Mouse (Mus musculus): ENCODE results near the gene Casc4.

Casc4 gene

GRCm38 (mm10) chr2:121866632-121867050 is at the start of gene Casc4:
TSS of gene Casc4 (plus strand) at chr2:121866970.
- DNase-seq (ENCODE audit: extremely low spot score, low read depth, low spot score), result peak; percentile 80

- no peak for DNase-seq (ENCODE audit: extremely low spot score, low read depth, low spot score)
Measured at GRCm38 (mm10) chr2:121821787-121822186, 45.0 kb upstream of the Casc4 start.

- no peak for DNase-seq (ENCODE audit: extremely low spot score, low read depth, low spot score)
Measured at GRCm38 (mm10) chr2:121824653-121825052, 42.1 kb upstream of the Casc4 start.

GRCm38 (mm10) chr2:121826189-121826588 is 40.6 kb upstream of the Casc4 start:
- DNase-seq (ENCODE audit: extremely low spot score, low read depth, low spot score), result no peak

DNA sequence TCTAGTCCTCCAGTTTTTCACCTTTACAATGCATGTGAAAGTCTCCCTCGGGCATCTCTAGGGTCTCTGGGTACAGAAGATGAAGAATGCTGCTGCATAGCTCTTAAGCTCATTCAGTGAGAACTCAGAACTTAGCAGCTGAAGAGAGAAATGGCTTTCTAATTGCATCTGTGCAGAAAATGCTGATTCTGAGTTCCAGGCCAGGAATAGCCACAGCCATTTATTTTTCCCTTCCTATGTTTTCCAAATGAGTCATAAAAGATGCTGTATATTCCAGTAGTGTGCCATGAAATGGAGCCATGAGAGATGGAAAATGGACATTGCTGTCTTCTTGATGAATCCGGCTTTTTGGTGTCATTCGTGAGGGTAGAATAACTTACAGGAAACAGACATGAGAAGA is 38.4 kb upstream of the Casc4 start:
- no peak for DNase-seq (ENCODE audit: extremely low spot score, low read depth, low spot score)

GRCm38 (mm10) chr2:121832484-121832894 is 34.3 kb upstream of the Casc4 start:
- peak; percentile 44 for DNase-seq (ENCODE audit: extremely low spot score, low read depth, low spot score)

DNA sequence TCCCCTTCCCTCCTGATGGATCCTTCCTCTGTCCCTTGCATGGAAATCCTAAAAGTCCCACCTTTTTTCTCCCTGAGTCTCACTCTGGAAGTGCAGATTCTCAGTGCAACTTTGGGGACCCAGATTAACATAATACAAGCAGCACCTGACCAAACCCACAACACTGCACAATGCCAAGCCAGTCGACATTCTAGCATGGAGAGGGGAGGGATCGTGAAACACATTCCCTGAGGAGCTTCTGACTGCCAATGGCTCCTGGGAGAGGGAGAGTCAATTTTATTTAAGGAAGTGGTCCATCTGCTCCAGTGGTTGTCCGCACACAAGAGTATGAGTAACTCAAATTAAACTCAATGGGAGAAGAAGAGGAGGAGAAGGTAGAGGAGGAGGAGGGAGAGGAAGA is 31.8 kb upstream of the Casc4 start:
- DNase-seq (ENCODE audit: extremely low spot score, low read depth, low spot score), result no peak

GRCm38 (mm10) chr2:121841453-121841852 is 25.3 kb upstream of the Casc4 start:
- no peak for DNase-seq (ENCODE audit: extremely low spot score, low read depth, low spot score)

- DNase-seq (ENCODE audit: extremely low spot score, low read depth, low spot score), result no peak
Measured at GRCm38 (mm10) chr2:121842249-121842648, 24.5 kb upstream of the Casc4 start.

DNA sequence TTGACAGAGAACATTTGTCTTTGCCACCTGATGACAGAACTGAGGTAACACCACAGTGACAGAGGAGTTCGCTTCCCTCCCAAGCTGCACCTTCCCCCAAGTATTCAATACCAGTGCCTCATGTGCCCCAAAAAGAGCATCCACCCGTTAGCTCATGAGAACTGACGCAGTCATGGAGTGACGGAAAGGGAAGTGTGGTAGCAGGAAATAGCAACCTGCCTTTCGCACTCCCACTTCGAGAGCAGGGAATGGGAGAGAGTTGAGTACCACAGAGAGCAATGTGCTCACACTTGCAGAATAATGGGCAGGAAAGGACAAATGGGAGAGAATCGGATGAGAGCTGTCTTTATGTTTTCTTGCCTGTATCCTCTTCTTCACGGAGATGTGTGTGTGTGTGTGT is 20.7 kb upstream of the Casc4 start:
- DNase-seq (ENCODE audit: extremely low spot score, low read depth, low spot score), result no peak

GRCm38 (mm10) chr2:121852045-121852444 is 14.7 kb upstream of the Casc4 start:
- no peak for DNase-seq (ENCODE audit: extremely low spot score, low read depth, low spot score)

GRCm38 (mm10) chr2:121853974-121854373 is 12.8 kb upstream of the Casc4 start:
- no peak for DNase-seq (ENCODE audit: extremely low spot score, low read depth, low spot score)

DNA sequence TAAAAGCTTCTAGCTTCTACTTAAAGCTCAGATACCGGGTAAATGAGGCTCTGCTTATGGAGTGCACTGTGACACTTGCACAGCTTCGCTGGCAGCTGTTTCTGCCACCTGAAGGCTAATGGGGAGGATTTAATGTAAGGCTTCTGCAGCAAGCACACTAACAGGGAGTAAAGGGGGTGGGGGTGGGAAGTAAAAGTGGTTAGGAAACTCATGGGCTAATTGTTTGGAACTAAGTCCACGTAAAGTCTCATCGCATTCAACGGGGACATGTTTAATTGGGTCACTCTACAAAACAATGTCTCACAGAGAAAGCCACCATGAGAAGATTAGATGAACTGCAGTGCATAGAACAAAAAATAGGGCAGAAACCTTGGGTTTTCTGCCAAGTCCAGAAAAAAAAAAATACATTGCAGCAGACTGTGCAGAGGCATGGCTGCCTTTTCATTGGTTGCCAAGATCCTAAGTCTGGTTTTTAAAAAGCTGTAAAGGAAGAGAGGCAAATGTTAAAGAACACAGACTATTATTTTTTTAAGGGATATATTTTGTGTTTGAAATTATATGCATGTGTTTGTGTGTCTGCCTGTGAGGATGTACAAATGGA is 7.3 kb upstream of the Casc4 start:
- no peak for DNase-seq (ENCODE audit: extremely low spot score, low read depth, low spot score)

DNA sequence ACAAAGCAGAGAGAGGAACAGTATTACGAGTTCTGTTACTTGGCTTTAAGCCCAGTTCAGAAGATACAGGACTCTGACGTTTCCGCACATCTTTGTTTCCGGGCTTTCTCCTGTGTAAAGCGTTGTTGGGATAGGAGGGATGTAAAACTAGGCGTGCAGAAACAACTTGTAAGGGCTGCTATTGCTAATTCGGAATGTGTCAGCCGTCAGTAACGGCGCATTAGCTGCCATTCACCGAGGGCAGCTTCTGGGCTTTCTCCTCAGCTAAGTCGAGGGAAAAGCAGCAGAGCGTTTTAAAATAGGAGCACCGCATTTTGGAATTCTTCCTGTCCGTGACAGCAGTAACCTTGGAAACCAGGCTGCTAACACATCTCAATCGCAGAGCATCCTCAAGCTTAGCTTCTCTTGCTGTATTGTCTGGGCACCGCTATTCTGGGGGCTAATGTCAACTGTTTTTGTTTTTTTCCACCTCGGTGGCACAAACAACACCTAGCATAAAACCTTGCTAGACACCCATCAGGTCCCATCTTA is 634 bp upstream of the Casc4 start:
- no peak for DNase-seq (ENCODE audit: extremely low spot score, low read depth, low spot score)

DNA sequence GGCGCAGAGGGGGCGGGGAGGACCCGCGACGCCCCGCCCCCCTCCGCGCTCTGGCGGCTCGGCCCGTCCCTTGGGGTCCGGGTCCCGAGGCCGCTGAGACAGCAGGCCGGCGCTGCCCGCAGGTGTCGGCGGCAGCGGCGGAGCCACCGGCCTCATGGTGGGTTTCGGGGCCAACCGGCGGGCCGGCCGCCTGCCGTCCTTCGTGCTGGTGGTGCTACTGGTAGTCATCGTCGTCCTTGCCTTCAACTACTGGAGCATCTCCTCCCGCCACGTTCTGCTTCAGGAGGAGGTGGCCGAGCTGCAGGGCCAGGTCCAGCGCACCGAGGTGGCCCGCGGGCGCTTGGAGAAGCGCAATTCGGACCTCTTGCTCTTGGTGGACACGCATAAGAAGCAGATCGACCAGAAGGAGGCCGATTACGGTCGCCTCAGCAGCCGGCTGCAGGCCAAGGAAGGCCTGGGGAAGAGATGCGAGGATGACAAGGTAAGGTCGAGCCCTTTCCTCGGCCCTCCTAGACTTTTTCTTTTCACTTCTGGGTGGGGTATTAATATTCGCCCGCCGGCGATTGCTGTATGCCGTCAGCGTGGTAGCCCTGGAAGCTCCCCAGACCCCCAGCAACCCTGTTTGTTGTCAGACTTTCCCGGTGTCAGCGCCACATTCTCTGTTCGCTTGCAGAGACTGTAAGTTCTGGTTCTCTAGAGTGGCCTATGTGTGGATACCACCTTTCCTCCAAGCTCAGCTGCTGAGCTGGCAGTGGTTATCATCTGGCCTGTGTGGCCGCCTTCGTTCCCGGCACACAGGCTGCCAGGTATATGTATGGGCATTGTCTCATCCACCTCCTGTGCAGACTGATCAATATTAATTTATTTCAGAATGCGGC is 520 bp downstream of the Casc4 start:
- DNase-seq (ENCODE audit: extremely low spot score, low read depth, low spot score), result no peak

DNA sequence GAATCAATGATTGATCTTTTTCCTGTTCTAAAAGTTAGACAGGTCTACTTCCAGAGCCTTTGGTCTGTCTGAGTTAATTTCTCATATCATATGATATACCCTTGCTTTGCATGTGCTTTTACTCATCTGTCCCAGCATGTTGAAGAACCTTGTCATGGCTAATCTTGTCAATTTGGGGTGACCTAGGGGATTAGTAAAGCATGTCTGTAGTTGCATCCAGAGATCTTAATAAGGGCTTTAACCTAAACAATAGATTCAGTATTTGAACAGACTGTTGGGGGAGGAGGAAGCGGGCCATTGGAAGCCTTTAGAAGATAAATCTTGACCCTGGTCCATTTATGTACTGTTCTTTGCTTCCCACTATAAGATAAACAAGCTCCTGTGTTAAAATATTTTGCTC is 12.7 kb downstream of the Casc4 start:
- no peak for DNase-seq (ENCODE audit: extremely low spot score, low read depth, low spot score)

- no peak for DNase-seq (ENCODE audit: extremely low spot score, low read depth, low spot score)
Measured at GRCm38 (mm10) chr2:121885509-121886106, 18.8 kb downstream of the Casc4 start.

- DNase-seq (ENCODE audit: extremely low spot score, low read depth, low spot score), result no peak
Measured at GRCm38 (mm10) chr2:121886406-121886805, 19.6 kb downstream of the Casc4 start.

DNA sequence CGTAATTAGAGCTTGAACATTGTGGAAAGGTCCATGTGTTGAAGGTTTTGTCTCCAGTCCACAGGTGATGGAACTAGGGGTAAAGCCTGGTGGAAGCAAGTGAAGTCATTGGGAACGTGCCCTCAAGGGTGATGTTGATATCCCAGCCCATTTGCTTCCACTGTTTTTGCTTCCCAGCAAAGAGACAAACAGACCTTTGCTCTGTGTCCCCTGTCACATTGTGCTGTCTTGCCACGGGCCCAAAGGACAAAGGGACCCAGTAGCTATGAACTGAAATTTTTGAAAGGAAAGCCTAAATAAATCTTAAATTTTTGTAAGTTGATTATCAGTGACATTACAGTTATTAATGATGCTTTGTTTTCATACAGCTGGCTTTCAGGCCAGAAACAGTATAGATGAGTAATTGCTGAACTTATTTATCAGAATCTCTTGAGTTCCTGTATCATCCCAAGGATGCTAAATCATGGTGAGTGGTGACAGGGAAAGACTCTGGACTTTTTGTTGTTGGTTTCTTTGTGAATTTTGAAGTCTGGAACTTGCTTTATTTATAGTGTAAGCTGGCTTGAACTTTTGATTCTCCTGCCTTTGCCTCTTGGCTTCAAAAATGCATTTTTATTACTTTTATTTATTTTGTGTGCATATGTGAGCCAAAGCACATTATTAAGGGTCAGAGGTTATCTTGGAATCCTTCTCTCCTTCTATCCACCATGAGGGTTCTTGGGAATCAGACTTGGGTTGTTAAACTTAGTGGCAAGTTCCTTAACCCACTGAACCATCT is 22.1 kb downstream of the Casc4 start:
- DNase-seq (ENCODE audit: extremely low spot score, low read depth, low spot score), result no peak

- DNase-seq (ENCODE audit: extremely low spot score, low read depth, low spot score), result no peak
Measured at GRCm38 (mm10) chr2:121895261-121895660, 28.5 kb downstream of the Casc4 start.

DNA sequence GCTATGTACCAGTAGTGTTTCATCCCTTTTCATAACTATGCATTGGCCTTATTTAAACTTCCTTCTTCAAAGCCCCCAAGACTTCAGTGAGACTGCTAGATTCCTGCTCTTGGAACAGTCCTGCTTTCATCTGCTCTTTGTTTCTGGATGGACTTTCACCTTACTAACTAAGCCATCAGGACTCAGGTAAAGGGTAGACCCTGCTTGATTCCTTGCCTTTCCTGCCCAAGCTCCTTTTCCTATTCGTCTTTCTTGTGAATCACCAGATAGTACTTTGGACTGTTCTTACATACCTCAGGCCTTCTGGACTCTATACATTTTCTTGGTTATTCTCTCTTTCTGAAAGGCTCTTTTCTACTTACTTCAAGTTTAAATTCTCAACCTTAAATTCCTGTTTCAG is 30.1 kb downstream of the Casc4 start:
- DNase-seq (ENCODE audit: extremely low spot score, low read depth, low spot score), result no peak

All from hindlimb bud, embryonic 11.5 days (tissue).